Mouse (Mus musculus): ENCODE measurements around the gene Mast4. TPM values are rescaled to one million over a fixed set of nuclear protein-coding genes. Genes with fewer than 3 reads are reported as not detected.
"Not testable (repeated sequence)": the region's sequence is repeated elsewhere in the genome, so short reads cannot be mapped to it uniquely, and the experiment has no call there.

Mast4 gene
- polyA plus RNA-seq (2015; fragmentation: Nextera tagmentation; extraction: Ambion mirVana), result 36.7 and 41.1 TPM in 2 replicates

- H3K4me3 ChIP-seq, result peak within 1 kb of the TSS; percentile 65
- peaks cover 18% of the 10 kb centered on the region for H3K27me3 ChIP-seq (replicated peaks)
- H3K9me3 ChIP-seq, result no peaks in the 10 kb centered on the region
- no peaks in the 10 kb centered on the region for H3K36me3 ChIP-seq (replicated peaks)
- H3K4me1 ChIP-seq, result peaks cover 24% of the 10 kb centered on the region
- WGBS, result under 1% methylated on average over 44 of the region's 44 CpGs
- peak; percentile 98 for ATAC-seq (replicated peaks)
- H3K27ac ChIP-seq, result peak within 1 kb of the TSS; percentile 53; the same call in 1 of the 2 replicates
- H3K4me2 ChIP-seq, result peak within 1 kb of the TSS; percentile 89
- H3K9ac ChIP-seq, result peak within 1 kb of the TSS; percentile 61
These were observed at the start of gene Mast4 for GRCm38 (mm10) chr13:103334392-103334686. Gene Mast4, minus strand, starts transcription at chr13:103334497.

GRCm38 (mm10) chr13:103374495-103374894 is 40.2 kb upstream of the Mast4 start:
- 51% methylated on average over 1 of the region's 1 CpGs for WGBS
- Histone ChIP-seq H3K9ac (no peak overlapping the region), H3K4me1 (no peaks in the 10 kb centered on the region), H3K27me3 (replicated peaks) (no peaks in the 10 kb centered on the region), H3K36me3 (replicated peaks) (no peaks in the 10 kb centered on the region), H3K4me2 (no peak overlapping the region), H3K9me3 (no peaks in the 10 kb centered on the region), H3K27ac (no peak overlapping the region), H3K4me3 (no peak overlapping the region)
- ATAC-seq (replicated peaks), result no peak

- Histone ChIP-seq H3K9ac (no peak overlapping the region), H3K4me3 (no peak overlapping the region), H3K4me1 (no peaks in the 10 kb centered on the region), H3K27ac (no peak overlapping the region), H3K27me3 (replicated peaks) (no peaks in the 10 kb centered on the region), H3K36me3 (replicated peaks) (no peaks in the 10 kb centered on the region), H3K9me3 (no peaks in the 10 kb centered on the region), H3K4me2 (no peak overlapping the region)
- 76% methylated on average over 7 of the region's 7 CpGs for WGBS
- no peak for ATAC-seq (replicated peaks)
These were observed 34.9 kb upstream of the Mast4 start for GRCm38 (mm10) chr13:103369194-103369593.

GRCm38 (mm10) chr13:103363181-103363580 is 28.9 kb upstream of the Mast4 start:
- 87% methylated on average over 10 of the region's 10 CpGs for WGBS
- no peaks in the 10 kb centered on the region for H3K36me3 ChIP-seq (replicated peaks)
- no peak overlapping the region for H3K4me2 ChIP-seq
- H3K27ac ChIP-seq, result no peak overlapping the region
- no peaks in the 10 kb centered on the region for H3K9me3 ChIP-seq
- no peaks in the 10 kb centered on the region for H3K27me3 ChIP-seq (replicated peaks)
- ATAC-seq (replicated peaks), result no peak
- H3K4me3 ChIP-seq, result no peak overlapping the region
- no peak overlapping the region for H3K9ac ChIP-seq
- no peaks in the 10 kb centered on the region for H3K4me1 ChIP-seq

GRCm38 (mm10) chr13:103357415-103357814 is 23.1 kb upstream of the Mast4 start:
- ATAC-seq (replicated peaks); H3K36me3 ChIP-seq (replicated peaks); H3K9me3 ChIP-seq; H3K4me2 ChIP-seq; H3K4me3 ChIP-seq; H3K4me1 ChIP-seq; H3K27me3 ChIP-seq (replicated peaks); H3K27ac ChIP-seq; H3K9ac ChIP-seq: not testable (repeated sequence)
- WGBS, result 97% methylated on average over 16 of the region's 16 CpGs

GRCm38 (mm10) chr13:103356909-103357308 is 22.6 kb upstream of the Mast4 start:
- H3K4me2 ChIP-seq, result not testable (repeated sequence)

GRCm38 (mm10) chr13:103354737-103355136 is 20.4 kb upstream of the Mast4 start:
- 64% methylated on average over 3 of the region's 3 CpGs for WGBS

More at GRCm38 (mm10) chr13:103356909-103357308, 22.6 kb upstream of the Mast4 start:
- not testable (repeated sequence) for H3K27ac ChIP-seq; H3K4me3 ChIP-seq; H3K9ac ChIP-seq; H3K4me1 ChIP-seq; H3K36me3 ChIP-seq (replicated peaks); H3K9me3 ChIP-seq; ATAC-seq (replicated peaks); H3K27me3 ChIP-seq (replicated peaks)
- WGBS, result 97% methylated on average over 5 of the region's 6 CpGs

GRCm38 (mm10) chr13:103344749-103345148 is 10.5 kb upstream of the Mast4 start:
- no peak overlapping the region for H3K9ac ChIP-seq
- no peaks in the 10 kb centered on the region for H3K4me1 ChIP-seq
- H3K4me3 ChIP-seq, result no peak overlapping the region
- no peaks in the 10 kb centered on the region for H3K9me3 ChIP-seq
- ATAC-seq (replicated peaks), result no peak
- WGBS, result 95% methylated on average over 8 of the region's 8 CpGs
- H3K27me3 ChIP-seq (replicated peaks), result no peaks in the 10 kb centered on the region
- no peak overlapping the region for H3K4me2 ChIP-seq
- no peak overlapping the region for H3K27ac ChIP-seq
- H3K36me3 ChIP-seq (replicated peaks), result no peaks in the 10 kb centered on the region

More at GRCm38 (mm10) chr13:103354737-103355136, 20.4 kb upstream of the Mast4 start:
- Histone ChIP-seq H3K9ac (no peak overlapping the region), H3K27ac (no peak overlapping the region), H3K4me3 (no peak overlapping the region), H3K4me1 (no peaks in the 10 kb centered on the region), H3K27me3 (replicated peaks) (no peaks in the 10 kb centered on the region), H3K9me3 (no peaks in the 10 kb centered on the region), H3K36me3 (replicated peaks) (no peaks in the 10 kb centered on the region), H3K4me2 (no peak overlapping the region)
- ATAC-seq (replicated peaks), result no peak

GRCm38 (mm10) chr13:103344006-103344720 is 9.9 kb upstream of the Mast4 start:
- Histone ChIP-seq H3K36me3 (replicated peaks) (no peaks in the 10 kb centered on the region), H3K27me3 (replicated peaks) (no peaks in the 10 kb centered on the region), H3K9me3 (no peaks in the 10 kb centered on the region), H3K4me2 (no peak overlapping the region), H3K27ac (no peak overlapping the region), H3K4me1 (no peaks in the 10 kb centered on the region), H3K4me3 (no peak overlapping the region), H3K9ac (no peak overlapping the region)
- 91% methylated on average over 8 of the region's 8 CpGs for WGBS
- ATAC-seq (replicated peaks), result no peak

GRCm38 (mm10) chr13:103341031-103341430 is 6.7 kb upstream of the Mast4 start:
- Histone ChIP-seq H3K4me2 (no peak overlapping the region), H3K36me3 (replicated peaks) (no peaks in the 10 kb centered on the region), H3K9ac (no peak overlapping the region), H3K4me1 (no peaks in the 10 kb centered on the region), H3K4me3 (no peak overlapping the region), H3K9me3 (no peaks in the 10 kb centered on the region), H3K27ac (no peak overlapping the region), H3K27me3 (replicated peaks) (peaks cover 3% of the 10 kb centered on the region)
- ATAC-seq (replicated peaks), result no peak
- WGBS, result 87% methylated on average over 4 of the region's 4 CpGs

GRCm38 (mm10) chr13:103338616-103339015 is 4.3 kb upstream of the Mast4 start:
- Histone ChIP-seq H3K27me3 (replicated peaks) (peaks cover 12% of the 10 kb centered on the region), H3K9ac (no peak overlapping the region), H3K9me3 (no peaks in the 10 kb centered on the region), H3K4me2 (no peak overlapping the region), H3K27ac (no peak overlapping the region), H3K4me1 (peaks cover 13% of the 10 kb centered on the region), H3K4me3 (no peak overlapping the region), H3K36me3 (replicated peaks) (no peaks in the 10 kb centered on the region)
- ATAC-seq (replicated peaks), result no peak
- 85% methylated on average over 2 of the region's 2 CpGs for WGBS

GRCm38 (mm10) chr13:103336237-103336636 is 1.9 kb upstream of the Mast4 start:
- H3K27ac ChIP-seq, result no peak overlapping the region
- ATAC-seq (replicated peaks), result no peak
- no peak overlapping the region for H3K4me2 ChIP-seq
- H3K4me1 ChIP-seq, result peaks cover 24% of the 10 kb centered on the region
- no peak overlapping the region for H3K4me3 ChIP-seq
- no peak overlapping the region for H3K9ac ChIP-seq
- peaks cover 18% of the 10 kb centered on the region for H3K27me3 ChIP-seq (replicated peaks)
- H3K36me3 ChIP-seq (replicated peaks), result no peaks in the 10 kb centered on the region
- WGBS, result 18% methylated on average over 5 of the region's 5 CpGs
- H3K9me3 ChIP-seq, result no peaks in the 10 kb centered on the region
